Mouse (Mus musculus) right cerebral cortex, adult 18-20 months (tissue): ENCODE data around the gene Adcy7.

Source experiments
- DNase-seq: peaks from one replicate; pipeline ENCODE4 v3.0.0; 2022; ENCODE audit warnings: mixed read lengths

The Adcy7 gene

GRCm38 (mm10) chr8:88272231-88273050 lies at the start of gene Adcy7:
Adcy7 (plus strand) TSS chr8:88272403.
- peak; percentile 18 for DNase-seq

DNA sequence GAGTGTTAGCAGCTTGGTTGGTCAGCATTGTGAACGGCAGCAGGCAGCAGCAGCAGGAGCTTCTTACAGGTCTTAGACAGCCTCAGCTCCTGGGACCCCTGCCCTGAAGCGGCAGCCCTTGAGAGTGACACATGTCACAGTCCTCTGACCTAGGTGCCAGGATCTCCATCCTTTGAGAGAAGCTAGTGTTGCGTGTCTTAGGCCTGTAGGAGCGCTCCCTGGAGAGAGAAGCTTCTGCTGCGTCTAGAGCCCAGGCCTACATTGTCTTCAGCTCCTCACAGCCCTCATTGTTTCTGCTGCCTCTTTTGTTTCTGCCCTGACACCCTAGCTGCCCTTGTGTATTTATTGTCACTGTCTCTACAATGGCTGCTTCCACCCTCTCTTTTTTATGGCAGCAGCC lies 46.8 kb upstream of the Adcy7 start:
- DNase-seq: no peak

DNA sequence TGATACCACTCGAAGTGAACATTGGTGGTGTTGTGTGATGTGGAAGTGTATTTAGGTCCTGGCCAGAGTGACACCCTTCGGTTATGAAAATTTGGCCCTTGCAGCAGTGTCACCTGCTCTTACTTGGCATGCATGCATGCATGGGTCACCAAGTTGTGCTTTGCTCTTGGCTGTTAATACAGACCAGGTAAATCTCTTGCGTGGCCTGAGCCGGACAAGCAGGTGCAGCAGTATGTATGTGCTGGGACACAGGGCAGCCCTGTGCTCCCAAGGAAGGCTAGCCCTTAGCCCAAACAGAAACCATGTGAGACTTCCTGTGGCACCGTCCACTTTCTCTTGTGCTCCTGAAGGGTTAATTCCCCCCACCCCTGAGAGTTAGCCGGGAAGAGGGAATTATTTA lies 44.4 kb upstream of the Adcy7 start:
- no peak for DNase-seq

DNA sequence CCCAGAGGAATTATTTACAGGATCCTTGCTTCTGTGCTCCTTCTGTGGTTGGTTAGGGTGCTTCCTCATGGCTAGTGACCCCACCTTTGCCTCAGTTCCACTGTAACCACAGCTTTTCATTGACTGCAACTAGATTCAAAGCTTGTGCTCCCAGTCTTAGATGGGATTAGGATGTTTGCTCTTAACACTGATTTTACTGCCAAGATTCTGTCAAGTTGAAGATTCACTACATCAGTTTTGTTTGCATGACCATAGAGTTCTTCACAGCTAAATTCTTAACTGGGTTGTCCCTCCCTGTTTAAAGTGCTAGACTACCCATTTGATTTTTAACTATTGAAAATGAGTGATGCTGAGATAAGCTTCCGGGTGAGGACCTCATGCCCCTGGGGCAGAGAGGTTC lies 43.9 kb upstream of the Adcy7 start:
- no peak for DNase-seq

- no peak for DNase-seq
These were observed 43.4 kb upstream of the Adcy7 start for GRCm38 (mm10) chr8:88228800-88229199.

DNA sequence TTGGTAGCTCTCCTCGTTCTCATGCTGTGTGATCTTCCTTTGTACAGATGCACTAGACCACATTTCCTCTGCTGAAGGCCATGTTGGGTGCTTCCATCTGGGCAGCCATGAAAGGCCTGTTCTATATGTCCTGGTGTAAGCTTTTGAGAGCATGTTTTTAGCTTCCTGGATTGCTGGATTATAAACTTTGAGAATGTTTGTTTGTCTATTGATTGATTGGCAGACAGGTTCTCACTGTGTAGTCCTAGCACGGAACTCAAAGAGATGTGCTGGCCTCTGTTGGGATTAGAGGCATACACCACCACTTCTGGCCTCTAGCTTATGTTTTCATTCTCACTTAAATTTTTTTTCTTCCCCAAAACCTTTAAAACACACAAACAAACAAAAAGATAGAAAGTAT lies 35.5 kb upstream of the Adcy7 start:
- DNase-seq: no peak

- no peak for DNase-seq
These were observed 34.6 kb upstream of the Adcy7 start for GRCm38 (mm10) chr8:88237606-88238005.

DNA sequence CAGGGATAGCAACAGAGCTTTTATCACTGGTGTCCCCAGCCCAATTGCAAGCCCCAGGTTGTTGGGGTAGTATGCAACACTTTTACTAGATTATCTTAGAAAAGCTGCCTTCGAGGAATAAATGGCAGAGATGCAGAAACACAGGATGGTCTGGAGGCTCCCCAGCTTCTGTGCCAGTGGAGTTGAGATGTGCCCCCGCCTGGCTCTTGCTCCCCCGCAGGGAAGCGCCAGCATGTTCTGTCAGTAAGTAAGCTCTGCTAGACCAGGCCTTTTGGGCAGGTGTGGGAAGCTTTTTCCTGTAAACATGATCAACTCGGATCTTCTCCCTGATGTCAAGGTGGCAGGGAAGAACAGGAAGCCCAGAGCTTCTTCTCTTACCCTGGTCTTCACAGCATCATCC lies 32.9 kb upstream of the Adcy7 start:
- no peak for DNase-seq

DNA sequence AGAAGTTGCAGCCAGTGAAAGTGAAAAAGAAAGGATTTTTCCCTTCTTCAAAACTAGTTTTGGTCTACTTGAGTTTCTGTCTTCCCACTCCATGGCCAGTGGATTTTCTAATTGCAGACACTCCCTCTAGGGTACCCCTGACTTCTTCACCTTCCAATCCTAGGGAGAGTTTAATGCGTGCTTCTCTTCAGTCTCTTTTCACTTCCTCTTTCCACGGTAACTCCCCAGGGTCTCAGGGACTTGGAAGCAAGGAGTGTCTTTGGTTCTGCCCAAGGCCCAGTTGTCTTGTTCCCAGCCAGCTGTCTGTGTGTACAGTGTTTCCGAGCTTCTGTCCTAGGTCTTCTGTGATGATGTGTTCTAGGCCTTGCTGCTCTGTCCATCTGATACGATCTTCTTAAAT lies 30.3 kb upstream of the Adcy7 start:
- DNase-seq: no peak

DNA sequence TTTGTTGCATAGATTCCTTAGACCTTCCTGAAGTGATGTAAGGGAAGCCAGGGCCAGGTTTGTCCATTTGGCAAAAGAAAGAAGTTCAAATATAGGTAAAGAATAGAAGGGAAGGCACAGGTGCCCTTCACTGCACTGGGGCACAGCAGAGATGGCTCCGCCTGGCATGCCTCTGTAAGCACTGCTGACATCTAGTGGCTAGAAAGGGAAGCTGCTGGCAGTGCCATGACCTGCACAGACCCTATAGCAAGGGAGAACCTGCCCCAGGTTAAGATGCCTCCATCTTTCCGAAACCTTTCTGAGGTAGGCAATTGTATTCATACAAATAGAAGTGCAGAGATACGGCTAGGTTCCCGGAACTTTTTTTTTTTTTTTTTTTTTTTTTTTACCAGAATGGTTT lies 27.9 kb upstream of the Adcy7 start:
- DNase-seq: peak; percentile 32

DNA sequence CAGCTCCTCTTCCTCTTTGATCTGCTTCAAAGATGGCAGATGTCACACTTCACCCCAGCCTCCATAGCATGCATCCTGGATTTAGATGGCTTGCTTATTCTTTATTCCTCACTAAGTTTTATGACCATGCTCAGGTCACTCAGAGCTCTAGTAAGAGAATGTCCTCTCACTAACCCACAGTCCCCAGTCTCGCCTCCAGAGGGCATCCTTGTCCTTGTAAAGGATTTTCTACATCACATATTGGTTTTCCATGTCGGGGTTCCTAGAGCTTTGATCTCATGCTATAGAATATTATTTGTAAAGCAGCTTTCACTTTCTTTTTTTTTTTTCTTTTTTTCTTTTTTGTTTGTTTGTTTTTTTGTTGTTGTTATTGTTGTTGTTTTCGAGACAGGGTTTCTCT lies 19.4 kb upstream of the Adcy7 start:
- no peak for DNase-seq

DNA sequence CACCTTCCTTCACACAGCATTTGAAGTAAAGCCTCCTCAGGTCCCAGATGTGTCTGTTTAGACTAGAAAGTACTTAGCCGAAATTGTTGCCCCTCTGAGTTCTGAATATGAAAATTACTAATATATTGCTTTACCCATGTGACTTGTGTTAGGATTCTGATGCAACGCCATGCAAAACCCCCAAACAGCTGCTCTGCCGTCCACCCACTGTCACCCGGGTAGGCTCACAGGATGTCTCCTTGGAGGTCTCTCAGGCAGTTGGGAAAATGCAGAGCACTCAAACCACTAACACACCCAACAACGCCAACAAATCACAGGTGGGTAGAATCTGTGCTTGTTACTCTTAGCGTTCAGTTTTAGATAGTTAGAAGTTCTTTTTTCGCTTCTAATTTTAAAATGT lies 17.2 kb upstream of the Adcy7 start:
- DNase-seq: no peak

DNA sequence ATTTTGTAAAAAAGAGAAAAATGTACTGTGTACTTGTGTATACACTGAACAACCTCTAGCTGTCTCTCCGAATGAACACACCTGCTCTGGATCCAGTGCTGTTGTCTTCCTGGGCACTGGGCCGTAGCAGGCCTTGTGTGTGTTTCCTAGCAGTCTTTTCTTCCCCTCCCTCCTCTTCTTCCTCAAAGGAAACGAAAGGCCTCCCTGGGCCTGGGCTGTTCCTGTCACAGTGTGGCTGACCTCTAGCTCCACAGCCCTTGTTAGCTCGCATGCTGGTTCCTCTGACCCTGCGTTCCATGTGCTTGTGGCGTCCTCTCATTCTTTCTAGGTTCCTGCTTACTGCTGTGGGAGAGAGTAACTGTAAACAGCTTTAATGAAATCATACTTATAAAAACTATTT lies 14.2 kb upstream of the Adcy7 start:
- no peak for DNase-seq

DNA sequence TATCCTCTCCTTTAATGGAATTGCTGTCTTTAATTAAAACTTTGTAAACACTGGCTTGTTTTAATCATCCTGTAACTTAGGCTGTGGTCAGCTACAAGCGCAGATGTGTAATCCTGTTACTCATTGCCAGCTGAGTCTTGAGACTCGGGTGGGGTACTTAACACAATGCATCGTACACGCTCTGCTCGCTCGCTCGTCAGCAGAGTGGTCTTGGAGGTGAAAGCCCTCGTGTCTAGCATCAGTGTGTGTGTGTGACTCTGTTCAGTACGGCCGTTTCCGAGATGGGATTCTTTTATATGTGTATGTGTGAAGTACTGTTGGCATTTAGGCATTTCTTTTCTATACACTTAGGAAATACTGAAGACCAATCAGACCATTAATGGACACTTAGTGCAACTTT lies 13.7 kb upstream of the Adcy7 start:
- no peak for DNase-seq

GRCm38 (mm10) chr8:88260466-88260980 lies 11.7 kb upstream of the Adcy7 start:
- DNase-seq: no peak

DNA sequence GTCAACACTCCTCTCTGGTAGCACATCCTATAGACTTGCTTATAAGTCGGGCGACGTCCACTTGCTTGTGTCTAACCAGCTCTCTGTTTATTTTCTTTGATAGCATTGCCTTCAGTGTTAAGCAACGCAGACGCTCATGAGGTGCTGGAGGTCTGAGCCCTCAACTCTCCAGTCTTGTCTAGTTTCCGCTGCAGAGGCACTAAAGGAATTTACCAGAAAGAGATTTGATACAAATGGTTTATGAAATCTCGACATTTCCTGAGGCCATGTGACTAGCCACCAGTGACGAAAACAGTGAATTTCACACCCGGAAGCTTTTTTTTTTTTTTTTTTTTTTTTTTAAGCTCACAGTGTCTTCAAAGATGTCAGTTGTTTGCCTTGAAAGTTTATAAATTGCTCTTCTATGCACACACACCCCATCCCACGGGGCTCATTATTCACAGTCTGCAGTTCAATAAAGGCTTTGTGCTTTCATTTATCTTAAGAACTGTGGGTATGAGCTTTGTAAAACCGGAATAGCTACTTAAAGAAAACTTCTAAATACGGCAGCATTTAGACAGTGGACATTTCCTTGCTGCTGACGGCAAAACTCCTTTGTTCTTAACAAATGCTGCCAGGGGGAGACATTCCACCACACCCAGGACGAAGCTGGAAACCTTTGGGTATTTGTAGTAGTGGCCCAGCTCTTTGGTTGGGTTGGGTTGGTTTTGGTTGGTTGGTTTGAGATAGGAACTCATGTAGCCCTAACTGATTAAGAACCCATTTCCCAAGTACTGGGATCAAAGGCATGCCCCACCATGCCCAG lies 9.2 kb upstream of the Adcy7 start:
- DNase-seq: no peak

DNA sequence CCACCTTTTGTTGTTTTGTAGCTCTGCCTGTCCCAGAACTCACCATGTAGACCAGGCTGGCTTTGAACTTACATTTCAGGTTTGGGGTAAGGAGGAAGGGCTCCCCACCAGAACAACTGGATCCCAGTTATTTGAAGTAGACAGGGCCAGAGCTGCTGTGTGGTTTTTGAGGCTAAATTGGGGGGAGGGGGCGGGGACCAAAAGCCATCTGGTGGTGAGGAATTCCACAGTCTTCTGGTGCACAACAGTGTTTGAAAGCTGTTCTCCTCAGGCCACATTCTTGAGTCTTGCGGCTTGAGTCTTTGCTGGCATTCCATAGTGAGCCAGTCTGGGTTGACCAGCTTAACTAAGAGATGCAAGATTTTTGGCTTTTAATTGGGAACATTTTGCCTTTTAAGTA lies 6.7 kb upstream of the Adcy7 start:
- no peak for DNase-seq

DNA sequence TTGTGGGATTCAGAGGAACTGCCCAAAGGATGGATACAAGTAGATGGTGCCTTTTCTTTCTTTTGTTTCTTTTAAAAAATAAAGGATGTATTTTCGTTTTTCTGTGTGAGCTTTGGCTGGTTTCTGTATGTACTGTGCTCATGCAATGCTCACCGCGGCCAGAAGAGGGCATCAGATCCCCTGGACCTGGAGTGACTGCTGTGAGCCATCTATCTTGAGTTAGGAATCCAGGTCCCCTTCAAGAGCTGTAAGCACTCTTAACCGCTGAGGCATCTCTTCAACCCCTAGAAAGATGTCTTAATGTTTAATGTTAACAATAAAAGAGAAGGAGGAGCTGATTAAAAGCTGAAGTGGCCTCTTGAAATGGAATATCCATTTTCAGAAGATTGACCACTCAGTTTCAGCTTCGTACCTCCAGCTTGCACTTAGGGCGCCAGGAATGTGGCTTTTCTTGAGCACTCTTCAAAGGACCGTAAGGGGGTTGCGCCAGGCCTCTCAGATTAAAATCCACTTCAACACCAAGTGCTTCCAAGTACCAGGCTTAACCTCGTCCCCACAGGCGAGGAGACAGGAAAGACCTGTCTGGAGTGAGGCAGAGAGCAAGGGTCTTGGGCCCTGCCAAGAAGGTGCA lies 5.9 kb upstream of the Adcy7 start:
- peak; percentile 70 for DNase-seq

GRCm38 (mm10) chr8:88266801-88267403 lies 5.3 kb upstream of the Adcy7 start:
- no peak for DNase-seq

- DNase-seq: no peak
These were observed 2.9 kb upstream of the Adcy7 start for GRCm38 (mm10) chr8:88269107-88269875.

- DNase-seq: no peak
These were observed 2.1 kb upstream of the Adcy7 start for GRCm38 (mm10) chr8:88270086-88270485.

DNA sequence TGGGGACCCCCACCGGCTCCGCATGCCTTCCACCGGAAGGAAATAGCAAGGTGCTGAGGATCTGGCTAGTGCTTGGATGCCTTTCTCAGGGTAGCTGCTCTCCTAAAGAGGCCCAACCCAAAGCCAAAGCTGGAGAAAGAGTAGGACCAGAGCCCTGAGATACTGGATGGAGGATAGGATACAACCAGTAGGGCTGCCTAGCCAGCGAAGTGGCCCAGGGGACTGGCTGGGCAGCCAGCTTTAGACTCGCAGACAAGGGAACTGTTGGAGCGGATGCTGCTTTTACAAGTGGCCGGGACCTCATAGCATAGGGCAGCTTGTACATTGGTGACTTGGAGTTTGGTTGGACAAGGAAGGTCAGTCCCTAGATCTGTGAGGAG lies 838 bp downstream of the Adcy7 start:
- no peak for DNase-seq
